9 mouse cellular contexts compared by ENCODE assay signal in the genomic region with DNA sequence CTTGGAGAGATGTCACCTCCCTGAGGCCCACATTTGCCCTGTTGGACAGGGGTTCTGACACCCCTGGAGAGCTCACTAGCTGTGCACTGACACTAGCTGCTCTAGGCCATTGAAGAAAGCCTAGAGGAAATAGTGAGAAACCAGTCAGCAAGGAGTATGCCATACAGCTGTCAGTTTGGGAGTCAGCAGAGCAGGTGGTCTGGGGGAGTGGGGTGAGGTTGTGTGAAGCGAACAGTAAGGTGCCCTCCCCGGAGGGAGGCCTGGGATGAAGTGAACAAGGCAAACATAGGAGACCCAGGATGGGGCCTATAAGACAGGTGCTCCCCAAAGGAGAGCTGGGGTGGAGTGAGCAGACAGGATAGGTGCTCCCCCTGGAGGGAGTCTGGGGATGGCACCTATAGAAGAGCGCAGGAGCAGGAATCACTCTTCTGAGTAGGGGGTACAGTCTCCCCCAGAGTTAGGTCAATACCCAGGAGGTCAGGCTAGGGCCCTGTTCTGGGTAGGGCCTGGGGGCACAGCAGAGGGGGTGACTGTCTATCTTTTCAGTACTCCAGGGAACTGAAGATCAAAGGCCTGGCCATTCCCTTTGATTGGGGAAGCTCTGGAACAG.
DNase-seq lines count a peak whose midpoint lies in the region; ATAC-seq and TF ChIP-seq lines count a peak whose summit lies in the region.
"Had no signal": no experiment of that assay in that cellular context is flagged by ENCODE, and none has a peak within 500 bp of the region (broad histone marks: within the 10 kb centered on the region; RNA-seq: fewer than 3 reads in every experiment).

No protein-coding gene starts in this region.

- no peaks in the 10 kb centered on the region for H3K4me1 ChIP-seq in midbrain, embryonic 11.5 days (ENCODE audit: control insufficient read depth, insufficient read depth, low read length)
- no peaks in the 10 kb centered on the region for H3K4me1 ChIP-seq in midbrain, embryonic 16.5 days (ENCODE audit: control insufficient read depth, insufficient read depth, low read length)
- H3K4me1 ChIP-seq in embryonic fibroblast, embryonic 13.5 days (ENCODE audit: control insufficient read depth, insufficient read depth, low read length): no peaks in the 10 kb centered on the region

- no peak for TF ChIP-seq POLR2A in embryonic fibroblast, embryonic 13.5 days (IDR thresholded peaks at IDR 0.05; ENCODE audit: low read depth, low read length)
- no peak for TF ChIP-seq POLR2A in myocyte (IDR thresholded peaks at IDR 0.05; ENCODE audit: insufficient read length, low read depth)

- no peak overlapping the region for H3K9ac ChIP-seq in midbrain, embryonic 11.5 days (ENCODE audit: low read length)
- H3K9ac ChIP-seq in midbrain, embryonic 16.5 days (ENCODE audit: low read depth, low read length): no peak overlapping the region

- no peaks in the 10 kb centered on the region for H3K79me2 ChIP-seq in myocyte (ENCODE audit: control insufficient read depth, insufficient read depth)

- H3K9me3 ChIP-seq in midbrain, embryonic 11.5 days (ENCODE audit: control insufficient read depth, low read length): no peaks in the 10 kb centered on the region
- no peaks in the 10 kb centered on the region for H3K9me3 ChIP-seq in midbrain, embryonic 16.5 days (replicated peaks; ENCODE audit: control insufficient read depth, low read length, poor library complexity, severe bottlenecking)
- H3K9me3 ChIP-seq: hindbrain, embryonic 10.5 days had no signal

- ATAC-seq in frontal cortex, adult (ENCODE audit: low TSS enrichment): peak; percentile 65; the same call in 1 of the 2 replicates
- no peak for ATAC-seq in midbrain, embryonic 11.5 days (ENCODE audit: low FRiP score)
- no peak for ATAC-seq in midbrain, embryonic 16.5 days

- H3K4me3 ChIP-seq in midbrain, embryonic 11.5 days (ENCODE audit: low read depth, low read length): no peak overlapping the region
- H3K4me3 ChIP-seq in midbrain, embryonic 16.5 days (ENCODE audit: low read depth, low read length): no peak overlapping the region
- no peak overlapping the region for H3K4me3 ChIP-seq in embryonic fibroblast, embryonic 13.5 days (ENCODE audit: insufficient read depth, low read length)
- no peak overlapping the region for H3K4me3 ChIP-seq in myocyte
- H3K4me3 ChIP-seq: hindbrain, embryonic 10.5 days had no signal

- H3K4me2 ChIP-seq in midbrain, embryonic 11.5 days: no peak overlapping the region
- H3K4me2 ChIP-seq in midbrain, embryonic 16.5 days (ENCODE audit: low read length): no peak overlapping the region
- no peak overlapping the region for H3K4me2 ChIP-seq in myocyte (ENCODE audit: low read depth)

- no peaks in the 10 kb centered on the region for H3K27me3 ChIP-seq in midbrain, embryonic 11.5 days (ENCODE audit: control insufficient read depth, insufficient read depth, low read length)
- H3K27me3 ChIP-seq in midbrain, embryonic 16.5 days (ENCODE audit: control insufficient read depth, insufficient read depth, low read depth, low read length): no peaks in the 10 kb centered on the region
- H3K27me3 ChIP-seq in myocyte (ENCODE audit: control insufficient read depth, insufficient read depth, insufficient read length): no peaks in the 10 kb centered on the region

- no peaks in the 10 kb centered on the region for H3K36me3 ChIP-seq in midbrain, embryonic 11.5 days (ENCODE audit: control insufficient read depth, insufficient read depth, low read length)
- no peaks in the 10 kb centered on the region for H3K36me3 ChIP-seq in midbrain, embryonic 16.5 days (ENCODE audit: control insufficient read depth, insufficient read depth, low read length)
- no peaks in the 10 kb centered on the region for H3K36me3 ChIP-seq in myocyte (ENCODE audit: control insufficient read depth, insufficient read depth)
- H3K36me3 ChIP-seq: hindbrain, embryonic 10.5 days had no signal

- WGBS in midbrain, embryonic 11.5 days: 74% methylated on average over 3 of the region's 3 CpGs
- whole genome bisulfite sequencing in midbrain, embryonic 16.5 days: 84% methylated on average over 3 of the region's 3 CpGs

- 0 out of 2 replicates have a peak, but pooled peaks have one; percentile 6 for TF ChIP-seq CTCF in embryonic fibroblast, embryonic 13.5 days (IDR thresholded peaks at IDR 0.05; ENCODE audit: borderline replicate concordance, insufficient read depth, low read length)

- no peak overlapping the region for H3ac ChIP-seq in myocyte (ENCODE audit: control insufficient read depth, insufficient read length)

- no peak for DNase-seq in frontal cortex, postnatal 36 days (ENCODE audit: low spot score in 2 of 2)
- peak; percentile 75 for DNase-seq in midbrain, embryonic 11.5 days (ENCODE audit: low spot score, missing footprints)
- DNase-seq in cerebellum, adult 11-12 months: no peak
- no peak for DNase-seq in adrenal gland, postnatal 25 days

- H3K27ac ChIP-seq in midbrain, embryonic 11.5 days (ENCODE audit: low read depth, low read length): no peak overlapping the region
- H3K27ac ChIP-seq in midbrain, embryonic 16.5 days (ENCODE audit: low read length): no peak overlapping the region
- no peak overlapping the region for H3K27ac ChIP-seq in embryonic fibroblast, embryonic 13.5 days (ENCODE audit: insufficient read depth, low read length)
- H3K27ac ChIP-seq: hindbrain, embryonic 10.5 days had no signal

TF ChIP-seq in myocyte, 11 proteins besides CTCF, POLR2A, EP300 and RAD21:
- TF ChIP-seq MYOG (IDR thresholded peaks at IDR 0.05; ENCODE audit: control insufficient read depth in 1 of 3, insufficient read depth in 1 of 3, insufficient read length in 2 of 3, low read depth in 2 of 3) (peak in 2 of 3 experiments; percentile 6 to 73), E2F4 (IDR thresholded peaks at IDR 0.05; ENCODE audit: insufficient read depth) (no peak), TCF3 (IDR thresholded peaks at IDR 0.05; ENCODE audit: insufficient read length, low read depth) (no peak), CEBPB (IDR thresholded peaks at IDR 0.05; ENCODE audit: insufficient read depth, poor library complexity, severe bottlenecking) (no peak), MAX (IDR thresholded peaks at IDR 0.05; ENCODE audit: low read depth) (no peak), USF1 (IDR thresholded peaks at IDR 0.05; ENCODE audit: low read depth) (no peak), REST (IDR thresholded peaks at IDR 0.05; ENCODE audit: insufficient read depth, insufficient read length) (no peak), MYOD1 (IDR thresholded peaks at IDR 0.05; ENCODE audit: control insufficient read depth in 1 of 3, insufficient read length in 2 of 3, low read depth in 2 of 3) (peak in 2 of 3 experiments; percentile 72 to 93), SRF (IDR thresholded peaks at IDR 0.05; ENCODE audit: control insufficient read depth, insufficient read length, low read depth) (no peak), TCF12 (IDR thresholded peaks at IDR 0.05; ENCODE audit: insufficient read depth, poor library complexity, severe bottlenecking) (peak; percentile 8), POLR2AphosphoS2 (IDR thresholded peaks at IDR 0.05; ENCODE audit: insufficient read length, low read depth) (no peak)
TF ChIP-seq in myocyte: peak in this region for 3.
